Mouse (Mus musculus) spleen, adult 2 months (tissue): ENCODE measurements around the gene Cox15.

Experiments
- CTCF ChIP-seq: fragments of 200-500 bp; IDR thresholded peaks from 2 replicates; pipeline ENCODE4 v1.5.1; 2011; ENCODE audit warnings: mild to moderate bottlenecking, inconsistent platforms; ENCODE audit not compliant: insufficient read depth, insufficient read length, insufficient replicate concordance; ENCODE audit errors: extremely low read depth
- POLR2A ChIP-seq: fragments of 200-500 bp; IDR thresholded peaks from 2 replicates; pipeline ENCODE4 v1.6.1; 2011; ENCODE audit warnings: low read depth, low read length, inconsistent platforms

- TF ChIP-seq CTCF, result no peak
- TF ChIP-seq POLR2A, result no peak
Observed at GRCm38 (mm10) chr19:43729296-43730036, 23.3 kb downstream of the Cox15 start.
